Mouse (Mus musculus): Measurements from ENCODE around the gene Afmid.
"Not testable (repeated sequence)": the region's sequence is repeated elsewhere in the genome, so short reads cannot be mapped to it uniquely, and the experiment has no call there.

Afmid gene

DNA sequence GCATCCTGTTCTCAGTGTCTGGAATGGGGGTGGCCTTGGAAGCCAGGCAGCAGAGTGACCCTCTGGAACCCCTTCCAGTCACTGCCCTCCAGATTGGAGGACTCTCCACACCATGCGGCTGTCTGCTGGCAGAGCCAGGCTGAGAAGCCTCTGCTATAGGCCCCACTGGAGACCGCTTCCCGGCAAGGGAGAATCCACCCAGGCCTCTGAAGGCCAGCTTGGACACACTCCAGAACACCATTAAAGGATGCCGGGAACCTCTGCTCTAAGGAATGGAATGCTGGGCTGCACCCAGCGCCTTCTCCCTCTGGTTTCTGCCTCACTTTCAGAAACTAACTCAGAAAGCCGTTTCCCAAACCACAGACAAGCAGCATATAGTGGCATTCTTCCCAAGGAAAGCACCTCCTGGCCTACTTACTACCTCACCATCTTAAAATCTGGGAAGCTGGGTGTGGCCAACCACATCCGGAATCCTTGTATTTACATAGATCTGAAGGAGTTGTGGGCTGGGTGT, 2.9 kb upstream of the Afmid start:
- in situ Hi-C loops (cut with MboI, MseI) = loop anchor here (5.0 kb wide), 1 partner anchor 100 kb away; no protein-coding TSS in a partner anchor

DNA sequence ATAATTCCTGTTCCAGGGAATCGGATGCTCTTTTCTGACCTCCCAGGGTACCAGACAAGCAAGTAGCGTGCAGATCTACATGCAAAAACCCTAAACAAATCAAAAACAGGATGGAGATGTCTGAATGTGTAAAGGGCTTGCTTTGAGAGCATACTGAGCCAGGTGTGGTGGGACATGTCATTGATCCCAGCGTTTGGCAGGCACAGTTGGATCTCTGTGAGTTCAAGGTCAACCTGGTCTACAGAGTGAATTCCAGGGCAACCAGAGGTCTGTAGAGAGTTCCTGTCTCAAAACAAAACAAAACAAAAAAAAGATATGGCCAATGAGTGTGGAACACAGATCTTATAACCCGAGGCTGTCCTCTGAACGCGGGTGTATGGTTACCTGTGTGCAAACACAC, 2.3 kb upstream of the Afmid start:
- in situ Hi-C loops (cut with MboI, MseI) = loop anchor here (5.0 kb wide), 1 partner anchor 101 kb away; no protein-coding TSS in a partner anchor

DNA sequence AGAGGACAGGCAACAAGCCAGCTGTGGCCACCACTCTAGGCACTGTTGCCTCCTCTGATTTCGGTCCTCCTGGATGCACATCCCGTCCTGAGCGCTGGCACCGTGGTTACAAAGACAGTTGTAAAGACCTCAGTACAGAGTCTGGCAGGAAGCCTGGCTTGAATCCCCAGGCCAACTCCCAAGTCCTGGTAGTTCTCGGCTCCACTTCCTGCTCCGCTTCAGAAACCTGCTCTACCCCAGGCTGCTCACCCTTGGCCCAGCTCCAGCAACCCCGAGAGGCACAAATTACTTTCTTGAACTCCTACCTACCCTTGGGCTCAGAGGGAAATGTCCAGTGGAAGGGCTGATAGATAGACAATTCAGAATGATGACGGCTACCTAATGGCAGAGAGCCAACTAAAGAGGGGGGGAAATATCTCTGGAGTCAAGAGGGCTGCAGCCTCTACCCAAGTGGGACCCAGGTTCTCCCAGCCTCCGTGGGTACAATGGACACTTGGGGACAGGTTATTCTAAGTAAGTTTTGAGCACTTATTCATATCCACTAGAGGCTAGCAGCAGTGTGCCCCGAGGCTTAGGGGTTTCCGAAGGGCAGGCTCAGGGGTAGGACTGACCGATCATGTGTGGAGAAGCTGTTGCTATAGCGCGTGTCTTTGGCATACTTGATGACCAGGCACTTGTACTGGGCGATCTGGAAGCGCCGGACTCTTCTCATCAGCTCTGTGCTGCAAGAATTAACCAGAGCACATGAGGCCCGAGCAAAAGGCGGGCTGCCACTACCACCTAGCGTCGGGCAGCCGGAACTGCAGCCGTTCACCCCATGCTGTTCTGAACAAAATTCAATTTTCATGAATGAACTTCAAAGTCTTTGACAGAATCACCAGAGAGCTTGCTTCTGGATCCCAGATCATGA, 1.4 kb upstream of the Afmid start:
- in situ Hi-C loops (cut with MboI, MseI) = loop anchor here (5.0 kb wide), 1 partner anchor 102 kb away; no protein-coding TSS in a partner anchor

DNA sequence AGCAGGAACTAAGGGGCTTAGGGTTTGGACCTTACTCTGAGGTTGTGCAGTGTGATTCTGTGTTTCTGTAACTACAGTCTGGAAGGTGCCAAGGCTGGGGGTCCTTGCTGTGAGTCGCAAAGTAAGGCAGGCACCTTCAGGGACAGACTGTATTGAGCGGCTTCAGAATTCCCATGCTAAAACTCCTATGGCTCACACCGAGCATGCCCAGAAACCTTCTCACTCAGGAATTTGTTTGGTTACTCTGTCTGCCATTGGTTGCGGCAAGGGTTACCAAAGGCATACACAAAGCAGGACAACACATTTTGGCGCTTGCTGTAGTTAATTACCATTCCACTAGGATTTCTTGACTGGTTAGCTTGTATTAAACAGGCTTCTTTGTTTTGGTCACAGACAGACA, 440 bp downstream of the Afmid start:
- in situ Hi-C loops (cut with MboI, MseI) = no loop called here

DNA sequence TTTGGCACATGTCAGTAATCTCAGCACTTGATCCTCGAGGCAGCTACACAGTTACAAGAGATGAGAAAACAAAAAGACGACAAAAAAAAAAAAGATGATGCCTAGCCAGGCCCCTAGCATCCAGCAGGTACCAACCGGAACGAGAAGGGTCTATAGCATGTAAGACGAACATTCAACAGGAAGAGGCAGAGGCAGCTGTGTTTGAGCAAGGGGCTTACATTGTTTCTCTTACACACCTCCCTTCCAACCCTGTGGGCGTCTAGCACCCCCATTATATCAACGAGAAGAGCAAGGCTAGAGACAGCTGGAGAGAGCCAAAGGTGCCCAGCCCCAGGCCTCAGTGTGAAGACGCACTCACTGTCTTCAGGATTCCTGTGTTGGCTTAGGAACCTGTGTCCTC, 1.2 kb downstream of the Afmid start:
- in situ Hi-C loops (cut with MboI, MseI) = no loop called here

DNA sequence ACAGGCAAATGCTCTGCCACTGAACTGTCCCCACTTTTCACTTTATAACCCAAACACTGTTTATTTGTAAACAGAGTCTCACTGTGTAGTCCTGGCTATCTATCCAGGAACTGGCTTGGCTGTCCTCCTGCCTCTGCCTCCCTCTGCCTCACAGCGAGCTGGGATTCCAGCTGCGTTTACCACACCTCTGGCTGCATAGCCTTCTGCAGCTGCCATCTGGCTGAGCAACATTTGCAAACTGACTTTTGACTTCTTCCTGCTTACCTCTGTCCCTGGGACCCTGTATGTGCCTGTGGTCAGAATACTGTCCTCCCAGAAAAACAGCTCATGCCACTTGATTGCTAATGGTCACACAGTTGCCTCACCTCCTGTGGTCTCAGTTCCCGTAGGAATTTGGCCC, 1.7 kb downstream of the Afmid start:
- in situ Hi-C loops (cut with MboI, MseI) = no loop called here

DNA sequence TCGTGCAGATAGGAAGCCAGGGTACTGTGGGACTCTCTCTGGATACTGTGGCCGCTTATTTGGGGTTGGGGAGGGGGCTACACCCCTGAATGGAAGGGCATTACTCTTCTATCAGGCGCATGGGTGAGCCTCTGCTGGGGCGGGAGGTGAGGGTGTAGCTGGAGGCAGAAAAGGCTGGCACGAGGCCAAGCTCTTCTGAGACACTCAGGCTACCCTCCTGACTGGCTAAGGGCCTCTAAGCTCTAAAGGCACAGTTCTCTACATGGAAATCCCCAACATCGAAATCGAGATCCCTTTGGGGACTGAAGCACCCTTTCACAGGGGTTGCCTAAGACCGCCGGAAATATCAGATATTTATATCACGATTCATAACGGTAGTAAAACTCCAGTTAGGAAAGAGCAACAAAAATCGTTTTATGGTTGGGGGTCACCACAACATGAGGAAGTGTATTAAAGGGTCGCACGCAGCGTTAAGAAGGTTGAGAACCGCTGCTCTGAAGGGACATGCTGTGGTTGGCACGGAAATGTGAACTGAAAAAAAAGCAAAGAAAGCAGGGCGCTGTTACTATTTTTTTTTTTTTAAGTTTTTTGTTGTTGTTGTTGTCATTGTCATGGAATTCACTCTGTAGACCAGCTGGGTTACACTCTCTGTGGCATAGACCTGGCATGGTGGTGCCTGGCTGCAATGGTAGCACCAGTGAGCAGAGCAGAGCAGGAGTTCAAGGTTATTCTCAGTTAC, 2.6 kb downstream of the Afmid start:
- in situ Hi-C loops (cut with MboI, MseI) = no loop called here

DNA sequence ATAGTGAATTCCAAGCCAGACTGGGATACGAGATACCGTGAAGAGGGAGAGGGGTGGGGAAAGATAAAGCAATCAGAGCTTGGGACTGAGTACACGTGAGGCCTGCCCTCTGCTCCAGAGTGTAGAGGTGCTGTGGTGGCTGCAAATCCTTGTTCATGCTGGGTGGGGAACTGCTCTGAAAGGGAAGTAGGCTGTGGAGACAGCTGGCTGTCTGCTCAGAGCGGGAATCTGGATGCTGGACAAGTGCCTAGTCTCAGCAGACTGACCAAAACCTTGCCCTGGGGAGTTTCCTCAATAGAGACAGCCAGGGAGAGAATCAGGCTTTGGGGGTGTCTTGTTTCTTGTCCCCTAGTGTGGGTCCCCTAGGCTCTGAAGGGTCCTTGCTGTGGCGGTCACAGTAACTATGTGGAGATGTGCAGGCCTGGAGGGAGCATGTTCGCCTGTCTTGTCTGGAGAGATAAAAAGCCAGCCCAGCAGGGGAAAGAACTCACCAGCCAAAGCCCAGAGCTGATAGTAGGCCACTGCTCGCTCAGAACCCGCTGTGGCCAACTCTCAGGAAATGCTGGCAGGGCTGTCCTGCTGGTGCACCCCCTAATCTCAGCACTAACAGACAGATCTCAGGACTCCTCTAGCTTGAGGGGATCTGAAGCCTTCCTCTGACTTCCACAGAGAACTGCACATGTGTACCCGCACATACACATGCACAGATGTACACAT, 3.3 kb downstream of the Afmid start:
- in situ Hi-C loops (cut with MboI, MseI) = no loop called here

DNA sequence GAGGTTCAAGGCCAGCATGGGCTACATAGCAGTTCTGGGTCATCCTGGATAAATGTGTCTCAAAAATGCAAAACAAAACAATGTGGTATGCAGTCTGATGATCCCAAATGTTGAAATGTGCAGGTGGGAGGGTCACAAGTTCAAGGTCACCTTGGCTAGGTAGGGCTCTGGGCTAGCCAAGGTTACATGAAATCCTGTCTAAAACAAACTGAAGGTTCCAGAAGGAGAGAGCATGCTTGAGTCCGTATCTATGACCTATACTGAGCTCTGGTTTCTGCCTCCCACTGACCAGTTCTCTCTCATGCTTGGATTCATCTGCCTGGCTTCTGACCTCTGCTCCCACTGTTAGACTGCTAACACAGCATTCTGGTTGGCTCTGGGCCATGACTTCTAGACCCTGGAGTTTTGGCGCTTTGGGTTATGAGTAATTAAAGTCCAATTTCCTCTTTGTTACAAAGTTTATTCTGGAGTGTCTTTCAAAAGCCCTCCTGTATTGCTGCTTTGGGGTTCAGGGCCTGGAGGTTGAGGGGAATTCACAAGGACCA, 4.0 kb downstream of the Afmid start:
- in situ Hi-C loops (cut with MboI, MseI) = no loop called here

DNA sequence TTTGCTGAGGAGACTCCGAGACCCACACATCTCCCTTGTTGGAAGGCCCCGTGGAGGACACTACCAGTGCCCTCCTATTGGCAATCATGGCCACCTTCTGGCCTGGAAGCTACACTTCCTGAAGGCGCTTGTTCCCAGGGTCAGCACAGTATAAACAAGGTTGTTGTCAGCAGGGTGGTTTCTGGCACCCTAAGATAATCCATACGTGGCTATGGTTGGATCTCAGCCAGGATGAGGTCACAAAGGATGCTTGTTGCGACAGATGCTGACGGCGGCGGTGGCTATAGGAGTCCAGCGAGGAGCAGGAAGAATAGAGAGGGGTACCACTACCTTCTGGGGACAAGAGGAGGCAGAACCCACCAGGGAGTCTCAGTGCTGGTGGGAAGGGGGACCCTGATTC, 4.7 kb downstream of the Afmid start:
- in situ Hi-C loops (cut with MboI, MseI) = no loop called here

DNA sequence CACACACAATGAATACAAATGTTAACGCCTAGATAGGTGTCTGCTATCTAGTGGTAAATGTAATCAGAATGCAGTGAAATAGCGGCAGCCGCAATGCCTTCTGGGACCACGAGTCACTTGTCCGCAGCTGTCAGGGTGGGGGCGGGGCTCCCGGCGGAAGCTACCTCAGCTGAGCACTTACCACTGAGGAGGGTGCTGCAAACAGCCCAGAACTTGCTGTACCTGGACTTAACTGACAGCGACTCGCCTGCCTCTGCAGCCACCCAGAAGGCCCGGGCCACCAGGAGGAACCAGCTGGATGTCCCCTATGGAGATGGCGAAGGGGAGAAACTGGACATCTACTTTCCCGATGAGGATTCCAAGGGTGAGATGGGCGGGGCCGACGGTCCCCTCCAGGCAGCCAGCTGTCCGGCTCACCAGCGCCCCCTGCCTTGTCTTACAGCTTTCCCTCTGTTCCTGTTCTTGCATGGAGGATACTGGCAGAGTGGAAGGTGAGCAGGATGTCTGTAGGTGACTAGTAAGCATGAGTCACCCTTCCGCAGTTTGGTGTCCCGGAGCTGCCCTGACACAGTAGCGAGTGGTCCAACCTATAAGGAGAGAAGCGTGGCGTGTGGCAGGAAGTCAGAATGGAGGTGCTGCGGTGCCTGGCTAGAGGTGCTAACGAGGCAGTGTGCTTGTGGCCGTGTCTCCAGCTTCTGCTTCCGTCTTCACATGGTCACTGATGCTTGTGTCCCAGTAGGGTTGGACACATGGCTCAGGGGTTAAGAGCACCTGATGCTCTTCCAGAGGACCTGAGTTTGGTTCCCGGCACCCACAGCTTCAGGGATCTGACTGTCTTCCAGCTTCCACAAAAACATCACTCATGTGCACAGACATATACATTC, 6.6 kb downstream of the Afmid start:
- in situ Hi-C loops (cut with MboI, MseI) = no loop called here

DNA sequence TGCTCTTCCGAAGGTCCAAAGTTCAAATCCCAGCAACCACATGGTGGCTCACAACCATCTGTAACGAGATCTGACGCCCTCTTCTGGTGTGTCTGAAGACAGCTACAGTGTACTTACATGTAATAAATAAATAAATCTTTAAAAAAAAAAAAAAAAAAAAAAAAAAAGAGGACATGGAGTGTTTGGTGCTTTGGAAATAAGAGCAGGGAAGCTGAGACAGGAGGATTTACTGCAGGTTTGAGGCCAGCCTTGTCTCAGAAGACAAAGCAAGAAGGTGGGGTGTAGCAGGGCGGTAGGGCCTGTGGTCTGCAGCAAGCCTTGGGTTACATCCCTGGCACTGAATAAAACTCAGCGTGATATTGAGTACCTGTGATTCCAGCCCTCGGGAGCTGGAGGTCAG, 7.8 kb downstream of the Afmid start:
- in situ Hi-C loops (cut with MboI, MseI) = not testable (repeated sequence)

DNA sequence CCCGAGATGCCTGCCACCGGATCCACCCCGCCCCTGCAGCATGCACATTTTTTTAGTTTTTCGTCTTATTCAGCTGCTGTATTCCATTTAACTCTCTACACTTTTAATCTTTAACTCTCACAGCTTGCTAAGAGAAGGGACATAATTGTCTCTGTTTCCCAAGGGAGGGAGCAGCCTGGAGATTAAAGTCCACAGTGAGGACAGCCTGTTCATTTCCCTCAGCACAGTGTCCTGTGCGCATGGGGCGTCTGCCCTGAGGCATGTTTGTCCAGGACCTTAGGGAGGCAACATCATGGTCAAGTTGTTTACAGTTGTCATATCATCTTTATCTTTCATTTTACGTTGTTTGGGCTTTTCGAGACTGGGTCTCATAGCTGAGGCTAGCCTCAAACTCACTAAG, 8.4 kb downstream of the Afmid start:
- in situ Hi-C loops (cut with MboI, MseI) = no loop called here

DNA sequence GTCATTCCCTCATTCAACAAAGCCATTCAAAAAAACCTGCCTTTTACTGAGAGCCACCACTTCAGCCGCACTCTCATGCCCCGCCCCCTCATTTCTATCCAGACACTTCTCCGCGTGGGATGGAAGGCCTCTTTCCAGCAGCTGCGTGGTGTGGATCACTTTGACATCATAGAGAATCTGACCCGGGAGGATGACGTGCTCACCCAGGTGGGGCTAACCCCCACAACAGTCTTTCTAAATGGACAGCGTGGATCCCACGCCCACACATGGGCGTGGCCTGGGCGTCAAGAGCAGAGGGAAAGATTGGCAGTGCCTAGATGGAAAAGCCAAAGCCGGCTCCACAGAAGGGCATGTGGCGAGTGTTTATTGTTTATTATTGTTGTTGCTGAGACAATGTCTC, 10.6 kb downstream of the Afmid start:
- in situ Hi-C loops (cut with MboI, MseI) = no loop called here

DNA sequence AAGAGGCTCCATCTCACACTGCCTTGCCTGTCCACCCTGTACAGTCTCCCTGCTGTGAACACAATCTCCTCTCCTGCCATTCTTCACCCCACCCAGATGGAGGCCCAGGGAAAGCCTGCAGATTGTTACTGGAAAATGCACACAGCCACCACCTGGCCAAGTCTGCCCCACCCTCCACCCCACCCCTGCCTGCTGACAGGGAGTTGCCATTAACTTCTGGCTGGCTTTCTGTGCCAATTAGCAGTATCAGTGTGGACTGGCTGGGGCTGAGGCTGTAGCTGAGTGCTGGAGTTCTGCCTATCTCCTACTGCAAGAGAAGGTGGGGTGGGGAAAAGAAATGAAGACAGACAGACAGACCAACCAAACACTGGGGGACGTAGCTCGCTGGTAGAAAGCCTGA, 12.8 kb downstream of the Afmid start:
- in situ Hi-C loops (cut with MboI, MseI) = no loop called here

DNA sequence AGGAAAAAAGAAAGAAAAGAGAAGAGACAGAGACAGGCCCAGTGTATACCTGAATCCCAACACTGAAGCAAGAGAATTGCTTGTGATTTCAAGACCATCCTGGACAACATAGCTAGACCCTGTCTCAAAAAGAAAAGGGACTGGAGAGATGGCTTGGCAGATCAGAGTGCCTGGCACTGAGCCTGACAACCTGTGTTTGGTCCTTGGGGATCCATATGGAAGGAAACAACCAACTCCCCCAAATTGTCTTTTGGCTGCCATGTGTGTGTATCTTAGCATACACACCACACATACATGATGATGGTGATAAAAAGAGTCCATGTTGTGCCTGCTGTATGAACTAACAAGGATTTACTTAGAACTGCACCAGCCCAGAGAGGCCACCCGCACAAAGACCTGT, 13.3 kb downstream of the Afmid start:
- in situ Hi-C loops (cut with MboI, MseI) = no loop called here

DNA sequence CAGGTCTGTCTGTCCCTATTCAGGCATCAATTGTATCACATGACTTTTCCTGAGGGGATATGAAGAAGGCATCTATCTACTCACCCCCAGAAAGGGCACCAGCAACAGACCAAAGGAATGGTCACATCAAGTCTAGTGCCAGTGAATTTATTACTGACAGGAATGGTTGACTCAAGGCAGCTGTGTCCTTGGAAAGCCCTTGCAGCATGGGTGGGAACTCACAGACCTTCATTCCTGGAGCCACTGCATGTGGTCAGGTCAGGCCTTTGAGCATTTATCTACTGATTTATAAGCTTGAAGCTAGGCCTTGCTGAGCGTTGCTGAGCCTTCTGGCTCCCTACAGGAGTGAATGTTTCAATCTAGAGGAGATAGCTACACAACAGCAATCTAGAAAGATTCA, 15.2 kb downstream of the Afmid start:
- in situ Hi-C loops (cut with MboI, MseI) = no loop called here

DNA sequence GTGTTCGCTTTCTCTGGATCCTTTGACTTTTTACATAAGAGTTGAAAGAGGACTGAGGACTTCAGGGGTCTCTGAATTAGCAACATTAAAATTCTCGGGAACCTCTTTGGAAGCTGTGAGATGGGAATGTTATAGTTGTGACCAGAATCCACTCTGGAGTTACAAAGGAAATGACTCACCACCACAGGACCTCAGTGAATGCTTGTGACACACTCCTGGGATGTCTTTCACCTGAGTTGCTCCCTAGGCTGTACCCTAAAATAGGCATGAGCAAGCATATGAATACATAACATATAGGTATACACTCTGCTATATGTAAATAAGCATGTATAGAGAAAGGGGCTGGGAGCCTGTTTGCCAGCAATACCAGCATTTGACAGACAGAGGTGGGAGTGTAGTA, 17.7 kb downstream of the Afmid start:
- in situ Hi-C loops (cut with MboI, MseI) = no loop called here

DNA sequence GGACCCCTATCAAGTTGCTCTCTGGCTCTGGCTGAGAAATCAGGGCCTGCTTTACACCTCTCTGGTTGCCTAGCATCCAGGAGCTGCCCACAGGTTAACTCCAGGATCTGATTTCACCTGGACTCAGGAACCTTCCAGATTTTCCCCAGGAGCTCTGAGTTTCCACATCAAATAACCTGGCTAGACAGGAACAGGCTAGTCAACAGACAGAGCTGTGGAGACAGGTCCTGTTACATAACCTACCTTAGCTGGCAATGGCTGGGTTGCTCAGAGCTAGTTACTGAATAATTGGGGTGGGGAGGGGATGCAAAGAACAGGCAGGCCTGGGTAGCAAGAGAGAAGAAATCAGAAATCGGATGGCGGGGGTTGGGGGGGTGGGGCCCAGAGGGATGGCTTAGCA, 19.3 kb downstream of the Afmid start:
- in situ Hi-C loops (cut with MboI, MseI) = no loop called here

DNA sequence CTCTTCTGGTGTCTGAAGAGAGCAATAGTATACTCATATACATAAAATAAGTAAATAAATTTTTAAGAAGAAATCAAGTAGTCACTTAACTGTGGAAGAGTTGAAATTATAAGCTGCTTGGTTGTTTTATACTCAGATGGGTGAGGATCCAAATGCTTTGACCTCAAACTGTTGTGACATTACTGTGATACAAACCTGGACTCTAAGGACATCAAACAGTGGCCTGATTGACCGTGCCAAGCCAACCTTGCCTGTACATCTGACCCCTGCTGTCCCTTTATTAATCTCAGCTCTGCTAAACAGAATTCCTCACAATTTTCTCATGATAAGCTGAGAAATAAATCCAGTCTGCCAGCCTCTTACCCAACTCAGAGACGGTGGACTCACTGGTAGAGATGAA, 19.9 kb downstream of the Afmid start:
- in situ Hi-C loops (cut with MboI, MseI) = no loop called here

DNA sequence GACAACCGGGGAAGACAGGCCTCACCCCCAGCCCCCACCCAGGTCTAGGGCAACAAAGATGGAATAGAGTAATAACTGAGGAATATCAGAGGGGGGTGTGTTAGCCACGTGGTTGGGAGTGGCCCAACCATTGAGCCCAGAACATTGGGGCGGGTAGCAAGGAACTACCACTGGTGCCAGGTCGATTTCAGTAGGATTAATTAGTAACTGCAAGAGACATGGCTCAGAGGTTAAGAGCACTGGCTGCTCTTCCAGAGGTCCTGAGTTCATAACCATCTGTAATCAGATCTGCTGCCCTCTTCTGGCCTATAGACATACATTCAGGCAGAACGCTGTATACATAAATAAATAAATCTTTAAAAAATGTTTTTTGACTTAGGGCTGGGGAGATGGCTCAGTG, 20.9 kb downstream of the Afmid start:
- in situ Hi-C loops (cut with MboI, MseI) = no loop called here

Measured in regulatory T cell (primary cell).